In genomic region chr8:87784641-87785439, GRCm38 (mm10) we compare ENCODE assay signal across 11 mouse cellular contexts.
DNase-seq lines count a peak whose midpoint lies in the region; ATAC-seq lines count a peak whose summit lies in the region.
"Had no signal": no experiment of that assay in that cellular context is flagged by ENCODE, and none has a peak within 500 bp of the region (broad histone marks: within the 10 kb centered on the region; RNA-seq: fewer than 3 reads in every experiment).

No protein-coding gene starts in this region.

- peaks cover 29% of the 10 kb centered on the region for H3K36me3 ChIP-seq in heart, embryonic 13.5 days
- H3K36me3 ChIP-seq in heart, embryonic 11.5 days (ENCODE audit: control insufficient read depth, insufficient read depth, low read length): 0 out of 2 replicates have a peak, but pooled peaks cover 3% of the 10 kb centered on the region
- peaks cover 6% of the 10 kb centered on the region for H3K36me3 ChIP-seq in embryonic facial prominence, embryonic 11.5 days (replicated peaks; ENCODE audit: control insufficient read depth, insufficient read depth, low read depth, low read length)
- 0 out of 2 replicates have a peak, but pooled peaks cover 3% of the 10 kb centered on the region for H3K36me3 ChIP-seq in forebrain, embryonic 16.5 days (ENCODE audit: control insufficient read depth, insufficient read depth)
- H3K36me3 ChIP-seq in midbrain, embryonic 15.5 days (replicated peaks): peaks cover 11% of the 10 kb centered on the region; the same call in 1 of the 2 replicates
- H3K36me3 ChIP-seq in intestine, embryonic 15.5 days: no peaks in the 10 kb centered on the region

- H3K4me2 ChIP-seq in heart, embryonic 13.5 days: no peak overlapping the region
- H3K4me2 ChIP-seq in heart, embryonic 11.5 days: no peak overlapping the region
- no peak overlapping the region; the same call in 1 of the 2 replicates for H3K4me2 ChIP-seq in embryonic facial prominence, embryonic 11.5 days (ENCODE audit: low read depth, low read length)
- H3K4me2 ChIP-seq in forebrain, embryonic 16.5 days (ENCODE audit: low read length): no peak overlapping the region
- H3K4me2 ChIP-seq in midbrain, embryonic 15.5 days: no peak overlapping the region; the same call in 1 of the 2 replicates
- H3K4me2 ChIP-seq in intestine, embryonic 15.5 days (replicated peaks): no peak overlapping the region
- H3K4me2 ChIP-seq: liver, embryonic 11.5 days had no signal

- no peaks in the 10 kb centered on the region for H3K27me3 ChIP-seq in heart, embryonic 13.5 days (replicated peaks)
- H3K27me3 ChIP-seq in heart, embryonic 11.5 days (ENCODE audit: control insufficient read depth, insufficient read depth, low read length): no peaks in the 10 kb centered on the region
- no peaks in the 10 kb centered on the region for H3K27me3 ChIP-seq in embryonic facial prominence, embryonic 11.5 days (ENCODE audit: control insufficient read depth, insufficient read depth, low read length)
- H3K27me3 ChIP-seq in forebrain, embryonic 16.5 days (replicated peaks; ENCODE audit: control insufficient read depth, insufficient read depth, low read length): no peaks in the 10 kb centered on the region
- no peaks in the 10 kb centered on the region for H3K27me3 ChIP-seq in midbrain, embryonic 15.5 days (replicated peaks)
- no peaks in the 10 kb centered on the region for H3K27me3 ChIP-seq in intestine, embryonic 15.5 days (replicated peaks)

- peak overlapping the region; percentile 8; the same call in 1 of the 2 replicates for H3K9ac ChIP-seq in heart, embryonic 13.5 days
- no peak overlapping the region for H3K9ac ChIP-seq in heart, embryonic 11.5 days (ENCODE audit: low read depth, low read length)
- peak overlapping the region; percentile 43 for H3K9ac ChIP-seq in embryonic facial prominence, embryonic 11.5 days (replicated peaks; ENCODE audit: low read length)
- H3K9ac ChIP-seq in forebrain, embryonic 16.5 days (replicated peaks; ENCODE audit: low read depth, low read length): 0 out of 2 replicates have a peak overlapping the region, but pooled peaks have one; percentile 19
- H3K9ac ChIP-seq in midbrain, embryonic 15.5 days: no peak overlapping the region
- H3K9ac ChIP-seq in intestine, embryonic 15.5 days: no peak overlapping the region

- no peak overlapping the region for H3K27ac ChIP-seq in heart, embryonic 13.5 days (replicated peaks)
- no peak overlapping the region for H3K27ac ChIP-seq in heart, embryonic 11.5 days (ENCODE audit: low read depth, low read length)
- peak overlapping the region; percentile 5; the same call in 1 of the 2 replicates for H3K27ac ChIP-seq in embryonic facial prominence, embryonic 11.5 days (replicated peaks; ENCODE audit: low read depth, low read length)
- no peak overlapping the region for H3K27ac ChIP-seq in forebrain, embryonic 16.5 days (ENCODE audit: low read length)
- 0 out of 2 replicates have a peak overlapping the region, but pooled peaks have one; percentile 49 for H3K27ac ChIP-seq in midbrain, embryonic 15.5 days
- H3K27ac ChIP-seq in intestine, embryonic 15.5 days: no peak overlapping the region

- H3K9me3 ChIP-seq in heart, embryonic 13.5 days: no peaks in the 10 kb centered on the region
- H3K9me3 ChIP-seq in heart, embryonic 11.5 days (replicated peaks; ENCODE audit: control insufficient read depth, low read length): no peaks in the 10 kb centered on the region
- H3K9me3 ChIP-seq in embryonic facial prominence, embryonic 11.5 days (replicated peaks; ENCODE audit: control insufficient read depth, low read length): no peaks in the 10 kb centered on the region
- no peaks in the 10 kb centered on the region for H3K9me3 ChIP-seq in forebrain, embryonic 16.5 days (ENCODE audit: control insufficient read depth, low read length)
- no peaks in the 10 kb centered on the region for H3K9me3 ChIP-seq in midbrain, embryonic 15.5 days
- H3K9me3 ChIP-seq in intestine, embryonic 15.5 days: no peaks in the 10 kb centered on the region

- H3K4me1 ChIP-seq in heart, embryonic 13.5 days: peaks cover 21% of the 10 kb centered on the region
- H3K4me1 ChIP-seq in heart, embryonic 11.5 days (ENCODE audit: control insufficient read depth, insufficient read depth, low read length): peaks cover 9% of the 10 kb centered on the region
- H3K4me1 ChIP-seq in embryonic facial prominence, embryonic 11.5 days (ENCODE audit: control insufficient read depth, insufficient read depth, low read length): peaks cover 9% of the 10 kb centered on the region
- H3K4me1 ChIP-seq in forebrain, embryonic 16.5 days (replicated peaks; ENCODE audit: control insufficient read depth, insufficient read depth, low read length): peaks cover 19% of the 10 kb centered on the region
- H3K4me1 ChIP-seq in midbrain, embryonic 15.5 days: peaks cover 38% of the 10 kb centered on the region
- peaks cover 7% of the 10 kb centered on the region; the same call in 1 of the 2 replicates for H3K4me1 ChIP-seq in intestine, embryonic 15.5 days (replicated peaks)

- 73% methylated on average over 13 of the region's 13 CpGs for WGBS in heart, embryonic 13.5 days
- 72% methylated on average over 13 of the region's 13 CpGs for WGBS in heart, embryonic 11.5 days (ENCODE audit: insufficient replicate concordance)
- WGBS in embryonic facial prominence, embryonic 11.5 days: 57% methylated on average over 13 of the region's 13 CpGs
- 38% methylated on average over 13 of the region's 13 CpGs for WGBS in forebrain, embryonic 16.5 days
- 34% methylated on average over 13 of the region's 13 CpGs for WGBS in midbrain, embryonic 15.5 days
- 82% methylated on average over 13 of the region's 13 CpGs for WGBS in intestine, embryonic 15.5 days

- no peak overlapping the region for H3K4me3 ChIP-seq in heart, embryonic 13.5 days
- H3K4me3 ChIP-seq in heart, embryonic 11.5 days (ENCODE audit: low read depth, low read length): no peak overlapping the region
- H3K4me3 ChIP-seq in embryonic facial prominence, embryonic 11.5 days (ENCODE audit: low read depth, low read length): no peak overlapping the region
- H3K4me3 ChIP-seq in forebrain, embryonic 16.5 days (replicated peaks; ENCODE audit: low read length): no peak overlapping the region
- no peak overlapping the region for H3K4me3 ChIP-seq in midbrain, embryonic 15.5 days
- no peak overlapping the region for H3K4me3 ChIP-seq in intestine, embryonic 15.5 days (replicated peaks)

- no peak for ATAC-seq in heart, embryonic 13.5 days (ENCODE audit: extremely low read depth, insufficient number of reproducible peaks, low FRiP score, low TSS enrichment)
- ATAC-seq in heart, embryonic 11.5 days (replicated peaks; ENCODE audit: insufficient number of reproducible peaks, low FRiP score, low TSS enrichment): no peak
- no peak for ATAC-seq in embryonic facial prominence, embryonic 11.5 days (replicated peaks; ENCODE audit: insufficient number of reproducible peaks, low FRiP score, low TSS enrichment, low read depth)
- ATAC-seq in forebrain, embryonic 16.5 days: no peak
- 0 out of 2 replicates have a peak, but pooled peaks have one; percentile 20 for ATAC-seq in midbrain, embryonic 15.5 days (replicated peaks)
- no peak for ATAC-seq in granulocyte monocyte progenitor cell, adult 5-6 weeks (replicated peaks; ENCODE audit: poor library complexity, severe bottlenecking)
- ATAC-seq in intestine, embryonic 15.5 days: no peak

- peak; percentile 7 for DNase-seq in embryonic facial prominence, embryonic 11.5 days (ENCODE audit: low spot score)
- no peak for DNase-seq in spleen, postnatal 14 days (ENCODE audit: low spot score in 2 of 2)
- DNase-seq: layer of hippocampus, postnatal 36 days; lung, postnatal 36 days had no signal

Comparison
In these comparisons a context has a peak if more than half of its experiments do, and no peak if none do; other contexts are left out.
1. H3K9ac ChIP-seq: peak in heart, embryonic 13.5 days (single experiment), embryonic facial prominence, embryonic 11.5 days (single experiment) and forebrain, embryonic 16.5 days (single experiment); none in heart, embryonic 11.5 days (single experiment), midbrain, embryonic 15.5 days (single experiment) and intestine, embryonic 15.5 days (single experiment).
2. H3K27ac ChIP-seq: peak in embryonic facial prominence, embryonic 11.5 days (single experiment) and midbrain, embryonic 15.5 days (single experiment); none in heart, embryonic 13.5 days (single experiment), heart, embryonic 11.5 days (single experiment), forebrain, embryonic 16.5 days (single experiment) and intestine, embryonic 15.5 days (single experiment).